20 mouse cellular contexts compared by ENCODE assay signal in genomic region chr11:5569474-5569873, GRCm38 (mm10). TPM values are rescaled to one million over a fixed set of nuclear protein-coding genes. Genes with fewer than 3 reads are reported as not detected.
"Had no signal": no experiment of that assay in that cellular context is flagged by ENCODE, and none has a peak within 500 bp of the region (broad histone marks: within the 10 kb centered on the region; RNA-seq: fewer than 3 reads in every experiment).

Ankrd36 (plus strand) TSS chr11:5569684.

- H3K36me3 ChIP-seq: limb, embryonic 10.5 days; liver, embryonic 15.5 days had no signal

- H3K27ac ChIP-seq: layer of hippocampus, adult 2 months; limb, embryonic 10.5 days; liver, embryonic 15.5 days; stomach, postnatal 0 days had no signal

- H3K4me1 ChIP-seq: limb, embryonic 10.5 days had no signal

- H3K27me3 ChIP-seq: liver, embryonic 15.5 days had no signal

- H3K9me3 ChIP-seq: limb, embryonic 10.5 days; liver, embryonic 15.5 days had no signal

- H3K4me2 ChIP-seq: liver, embryonic 11.5 days; liver, embryonic 15.5 days; midbrain, embryonic 11.5 days had no signal

- H3K4me3 ChIP-seq: layer of hippocampus, adult 2 months; limb, embryonic 10.5 days; liver, embryonic 15.5 days had no signal

- H3K9ac ChIP-seq: liver, embryonic 15.5 days had no signal

- DNase-seq: kidney, adult 18-20 months; kidney, postnatal 10 days; kidney, postnatal 4 days; lung, adult 2 months; lung, postnatal 36 days; thymus, postnatal 36 days had no signal

- ATAC-seq: lung, postnatal 0 days had no signal

RNA-seq across cellular contexts. Expression of gene Ankrd36, which starts in this region (rescaled TPM):
- total RNA-seq: layer of hippocampus, adult 2 months; layer of hippocampus, postnatal 14 days; left cerebral cortex, adult 18-20 months; left cerebral cortex, postnatal 10 days; megakaryocyte progenitor cell, adult 5-6 weeks; midbrain, postnatal 0 days had no signal
- polyA plus RNA-seq: kidney, embryonic 14.5 days; limb, embryonic 10.5 days; lung, adult 2 months; lung, postnatal 0 days; midbrain, embryonic 11.5 days; neural tube, embryonic 14.5 days; stomach, postnatal 0 days had no signal
